Mouse (Mus musculus) midbrain, postnatal 0 days (tissue): Measurements from ENCODE around the gene Csde1. TPM values are rescaled to one million over a fixed set of nuclear protein-coding genes. Genes with fewer than 3 reads are reported as not detected.

Experiments used
- ATAC-seq: fragments of 200-750 bp; cut with Nextera tagmentation; 2 replicates; pipeline ENCODE4 v1.8.0; 2017; ENCODE audit warnings: moderate number of reproducible peaks, mild to moderate bottlenecking, moderate TSS enrichment, moderate library complexity; ENCODE audit not compliant: low FRiP score
- DNase-seq: peaks from one replicate; pipeline ENCODE4 v3.0.0-alpha.2; 2015; ENCODE audit warnings: low spot score
- H3K27ac ChIP-seq: fragments of 300-500 bp; sonication (generic); 2 replicates; pipeline ENCODE4 v1.5.1; 2014; ENCODE audit warnings: low read depth, mild to moderate bottlenecking, low read length, mixed read lengths
- H3K27me3 ChIP-seq: fragments of 300-500 bp; sonication (generic); 2 replicates; pipeline ENCODE4 v1.6.1; 2014; ENCODE audit warnings: low read length, control low read depth, mixed read lengths; ENCODE audit not compliant: insufficient read depth
- H3K36me3 ChIP-seq: fragments of 300-500 bp; sonication (generic); 2 replicates; pipeline ENCODE4 v1.6.1; 2014; ENCODE audit warnings: low read length, control low read depth, mixed read lengths; ENCODE audit not compliant: insufficient read depth
- H3K4me1 ChIP-seq: fragments of 300-500 bp; sonication (generic); 2 replicates; pipeline ENCODE4 v1.6.1; 2014; ENCODE audit warnings: mild to moderate bottlenecking, control low read depth, antibody characterized with exemption, low read length, mixed read lengths; ENCODE audit not compliant: insufficient read depth
- H3K4me2 ChIP-seq: fragments of 300-500 bp; sonication (generic); 2 replicates; pipeline ENCODE4 v1.6.1; 2014; ENCODE audit warnings: low read depth, mild to moderate bottlenecking, low read length, mixed read lengths; ENCODE audit not compliant: poor library complexity, severe bottlenecking
- H3K4me3 ChIP-seq: fragments of 300-500 bp; sonication (generic); 2 replicates; pipeline ENCODE4 v1.5.1; 2014; ENCODE audit warnings: low read depth, mild to moderate bottlenecking, low read length, moderate library complexity
- H3K9ac ChIP-seq: fragments of 300-500 bp; sonication (generic); replicated peaks from 2 replicates; pipeline ENCODE4 v1.6.1; 2014; ENCODE audit warnings: mild to moderate bottlenecking, low read length, moderate library complexity, mixed read lengths; ENCODE audit not compliant: poor library complexity, severe bottlenecking
- H3K9me3 ChIP-seq: fragments of 300-500 bp; sonication (generic); 2 replicates; pipeline ENCODE4 v1.6.1; 2016; ENCODE audit warnings: low read length, control low read depth
- CTCF ChIP-seq: IDR thresholded peaks from 2 replicates; pipeline ENCODE4 v1.5.1; 2016; ENCODE audit warnings: antibody characterized with exemption, mild to moderate bottlenecking
- WGBS: fragments of 180-500 bp; shearing (Covaris S2); extraction: QIAGEN DNeasy Blood & Tissue Kit; methylation state at CpG from one replicate; pipeline ENCODE4 v1.1.7; 2014; 5-methylcytosine and 5-hydroxymethylcytosine counted together
- polyA plus RNA-seq: library from polyadenylated mRNA; unstranded; fragments of >200 nt; fragmentation: Nextera tagmentation; extraction: Ambion mirVana; gene quantifications from 2 replicates; pipeline ENCODE4 v1.2.1, GENCODE M21; 2015
- total RNA-seq: library from RNA; depleted of rRNA; stranded (reverse); fragments of >200 nt; gene quantifications from 2 replicates; pipeline ENCODE4 v1.2.3, GENCODE M21; 2014

Gene Csde1
- total and polyA plus RNA-seq, 2 experiments from 2014 or later, result 222 to 287 TPM

- DNase-seq (no peak), ATAC-seq (no peak)
- H3K4me1 ChIP-seq, result peaks cover 4% of the 10 kb centered on the region; the same call in 1 of the 2 replicates
- no peak overlapping the region for H3K4me3 ChIP-seq
- no peaks in the 10 kb centered on the region for H3K36me3 ChIP-seq
- TF ChIP-seq CTCF, result no peak
- H3K4me2 ChIP-seq, result no peak overlapping the region
- H3K9ac ChIP-seq, result no peak overlapping the region
- no peaks in the 10 kb centered on the region for H3K9me3 ChIP-seq
- no peaks in the 10 kb centered on the region for H3K27me3 ChIP-seq
- WGBS, result 62% methylated on average over 2 of the region's 2 CpGs
- H3K27ac ChIP-seq, result no peak overlapping the region
These were observed 2.9 kb upstream of the Csde1 start for GRCm38 (mm10) chr3:103017350-103017749.

GRCm38 (mm10) chr3:103019462-103019861 lies 764 bp upstream of the Csde1 start:
- no peaks in the 10 kb centered on the region for H3K36me3 ChIP-seq
- H3K4me1 ChIP-seq, result peaks cover 4% of the 10 kb centered on the region; the same call in 1 of the 2 replicates
- DNase-seq (no peak), ATAC-seq (no peak)
- no peaks in the 10 kb centered on the region for H3K9me3 ChIP-seq
- H3K4me3 ChIP-seq, result no peak overlapping the region
- H3K9ac ChIP-seq, result no peak overlapping the region
- no peak overlapping the region for H3K27ac ChIP-seq
- TF ChIP-seq CTCF, result no peak
- peak overlapping the region; percentile 43; the same call in 1 of the 2 replicates for H3K4me2 ChIP-seq
- 95% methylated on average over 2 of the region's 2 CpGs for WGBS
- no peaks in the 10 kb centered on the region for H3K27me3 ChIP-seq

DNA sequence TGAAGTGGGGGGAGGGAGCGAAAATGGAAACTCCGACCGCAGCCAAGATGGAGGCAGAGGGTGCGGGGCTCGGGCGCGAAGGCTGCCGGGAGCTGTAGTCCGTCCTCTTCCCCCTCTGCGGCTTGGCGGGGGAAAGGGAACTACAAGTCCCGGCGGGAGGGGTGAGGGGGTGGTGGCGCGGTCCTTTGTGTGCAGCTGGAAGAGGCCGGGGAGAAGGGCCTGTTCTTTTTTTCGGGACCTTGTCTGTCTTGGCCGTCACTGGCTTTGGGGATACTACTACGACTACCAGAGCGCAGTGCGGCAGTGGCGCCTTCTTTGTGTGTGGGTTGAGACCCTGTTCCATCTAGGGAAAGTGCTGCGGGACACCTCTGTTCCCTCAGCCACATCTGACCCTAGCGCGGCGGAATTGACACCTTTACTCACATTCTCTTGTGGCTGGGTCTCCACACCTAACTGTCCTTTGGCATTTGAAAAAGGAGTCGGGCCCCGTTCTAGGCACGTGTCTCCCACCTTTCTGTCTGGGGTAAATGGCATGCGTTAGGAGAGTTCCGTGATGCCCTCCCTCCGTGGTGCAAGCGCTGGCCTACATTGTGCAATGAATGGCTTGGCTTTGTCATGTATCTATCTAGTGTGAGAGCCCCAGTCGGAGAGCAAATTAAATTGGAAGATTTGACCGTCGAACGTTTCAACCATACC lies 865 bp downstream of the Csde1 start:
- peak overlapping the region; percentile 93 for H3K27ac ChIP-seq
- H3K4me1 ChIP-seq, result peaks cover 4% of the 10 kb centered on the region; the same call in 1 of the 2 replicates
- H3K4me2 ChIP-seq, result peak overlapping the region; percentile 65
- no peaks in the 10 kb centered on the region for H3K36me3 ChIP-seq
- peak; percentile 94 for DNase-seq
- peak overlapping the region; percentile 78 for H3K9ac ChIP-seq
- WGBS, result under 1% methylated on average over 33 of the region's 37 CpGs
- no peaks in the 10 kb centered on the region for H3K9me3 ChIP-seq
- H3K27me3 ChIP-seq, result no peaks in the 10 kb centered on the region
- TF ChIP-seq CTCF, result no peak
- peak; percentile 95 for ATAC-seq
- H3K4me3 ChIP-seq, result peak overlapping the region; percentile 61

- H3K4me3 ChIP-seq, result no peak overlapping the region
- H3K9ac ChIP-seq, result no peak overlapping the region
- peak; percentile 51 for TF ChIP-seq CTCF
- peaks cover 4% of the 10 kb centered on the region; the same call in 1 of the 2 replicates for H3K4me1 ChIP-seq
- ATAC-seq, result no peak
- H3K27ac ChIP-seq, result no peak overlapping the region
- 97% methylated on average over 1 of the region's 1 CpGs for WGBS
- no peaks in the 10 kb centered on the region for H3K27me3 ChIP-seq
- H3K4me2 ChIP-seq, result no peak overlapping the region
- no peak for DNase-seq
- H3K36me3 ChIP-seq, result peaks cover 5% of the 10 kb centered on the region; the same call in 1 of the 2 replicates
- H3K9me3 ChIP-seq, result no peaks in the 10 kb centered on the region
These were observed 5.9 kb downstream of the Csde1 start for GRCm38 (mm10) chr3:103026174-103026573.

DNA sequence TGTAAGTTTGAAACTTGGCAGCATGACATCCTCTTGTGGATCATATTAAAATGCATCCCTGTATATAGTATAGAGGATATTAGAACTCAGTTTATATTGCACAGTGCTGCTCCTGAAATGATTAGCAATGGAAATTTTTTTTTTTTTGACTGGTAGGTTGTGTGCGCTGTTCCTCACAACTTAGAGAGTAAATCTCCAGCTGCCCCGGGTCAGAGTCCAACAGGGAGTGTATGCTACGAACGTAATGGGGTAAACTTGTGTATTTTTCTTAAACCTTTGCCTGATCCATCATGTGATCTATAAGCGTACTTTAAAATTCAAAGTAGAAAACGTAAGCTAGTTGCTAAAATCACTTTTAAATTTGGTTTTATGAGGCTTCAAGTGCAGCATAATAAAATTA lies 20.1 kb downstream of the Csde1 start:
- Histone ChIP-seq H3K27me3 (no peaks in the 10 kb centered on the region), H3K9me3 (no peaks in the 10 kb centered on the region), H3K36me3 (peaks cover 12% of the 10 kb centered on the region; the same call in 1 of the 2 replicates), H3K9ac (no peak overlapping the region), H3K4me2 (no peak overlapping the region), H3K4me1 (no peaks in the 10 kb centered on the region), H3K27ac (no peak overlapping the region), H3K4me3 (no peak overlapping the region)
- no peak for TF ChIP-seq CTCF
- WGBS, result 95% methylated on average over 6 of the region's 6 CpGs
- DNase-seq, result no peak
- no peak for ATAC-seq

GRCm38 (mm10) chr3:103040861-103041379 lies 20.7 kb downstream of the Csde1 start:
- ATAC-seq (no peak), DNase-seq (no peak)
- H3K27ac ChIP-seq, result no peak overlapping the region
- no peak for TF ChIP-seq CTCF
- H3K36me3 ChIP-seq, result peaks cover 12% of the 10 kb centered on the region; the same call in 1 of the 2 replicates
- H3K4me3 ChIP-seq, result no peak overlapping the region
- no peak overlapping the region for H3K9ac ChIP-seq
- H3K4me2 ChIP-seq, result no peak overlapping the region
- no peaks in the 10 kb centered on the region for H3K4me1 ChIP-seq
- H3K9me3 ChIP-seq, result no peaks in the 10 kb centered on the region
- no peaks in the 10 kb centered on the region for H3K27me3 ChIP-seq
- 79% methylated on average over 1 of the region's 1 CpGs for WGBS
